Mouse (Mus musculus) telencephalon, adult 2 months (tissue): ENCODE data around the gene Hoxa7.

Experiments used
- DNase-seq: peaks from one replicate; pipeline ENCODE4 v3.0.0-alpha.2; 2011; ENCODE audit warnings: low read depth, low spot score

Gene Hoxa7

DNA sequence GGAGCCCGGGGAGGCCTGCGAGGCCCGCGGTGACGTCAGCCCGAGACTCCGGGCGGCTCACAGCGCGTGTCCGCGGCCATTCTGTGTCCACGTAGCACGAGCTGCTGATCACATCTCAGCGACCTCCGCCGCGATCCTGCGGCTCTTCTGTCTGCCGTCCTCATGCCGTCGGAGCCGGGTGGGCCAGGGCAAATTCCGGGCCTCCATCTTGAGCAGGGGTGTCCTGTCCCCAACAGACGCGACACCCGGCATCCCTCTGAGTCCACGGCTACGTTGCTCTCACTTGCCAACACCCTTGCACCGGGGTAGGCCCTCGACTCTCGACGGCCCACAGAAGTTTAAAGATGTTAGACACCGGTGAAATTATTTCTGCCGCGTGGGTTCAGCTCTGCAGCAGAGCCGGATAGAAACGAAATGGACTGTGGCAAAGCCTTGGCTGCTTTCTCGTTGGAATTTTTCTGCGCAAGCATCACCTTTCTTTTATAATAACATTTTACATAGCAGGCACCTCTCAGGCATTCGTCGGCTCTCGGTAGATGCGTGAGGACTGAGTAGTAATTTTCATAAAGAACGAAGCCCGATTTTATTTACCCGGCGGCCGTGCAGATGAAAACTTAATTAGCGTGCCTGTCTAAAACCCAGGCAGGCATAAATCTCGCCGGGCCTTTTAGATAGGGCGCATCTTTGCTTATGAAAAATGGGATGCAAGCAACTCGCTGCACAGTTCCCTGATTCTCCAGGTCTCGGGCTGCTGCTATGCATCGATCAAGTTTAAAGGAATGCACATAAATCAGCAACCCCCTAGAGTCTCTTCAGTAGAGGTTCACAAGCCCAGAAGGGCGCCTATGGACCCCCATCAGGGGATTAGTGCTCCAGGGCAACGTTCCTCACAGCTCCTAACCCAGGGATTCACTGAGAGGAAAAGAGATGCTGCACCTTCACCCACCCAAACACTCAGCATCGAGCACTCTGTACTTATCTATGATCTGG lies 32.2 kb upstream of the Hoxa7 start:
- DNase-seq, result no peak

DNA sequence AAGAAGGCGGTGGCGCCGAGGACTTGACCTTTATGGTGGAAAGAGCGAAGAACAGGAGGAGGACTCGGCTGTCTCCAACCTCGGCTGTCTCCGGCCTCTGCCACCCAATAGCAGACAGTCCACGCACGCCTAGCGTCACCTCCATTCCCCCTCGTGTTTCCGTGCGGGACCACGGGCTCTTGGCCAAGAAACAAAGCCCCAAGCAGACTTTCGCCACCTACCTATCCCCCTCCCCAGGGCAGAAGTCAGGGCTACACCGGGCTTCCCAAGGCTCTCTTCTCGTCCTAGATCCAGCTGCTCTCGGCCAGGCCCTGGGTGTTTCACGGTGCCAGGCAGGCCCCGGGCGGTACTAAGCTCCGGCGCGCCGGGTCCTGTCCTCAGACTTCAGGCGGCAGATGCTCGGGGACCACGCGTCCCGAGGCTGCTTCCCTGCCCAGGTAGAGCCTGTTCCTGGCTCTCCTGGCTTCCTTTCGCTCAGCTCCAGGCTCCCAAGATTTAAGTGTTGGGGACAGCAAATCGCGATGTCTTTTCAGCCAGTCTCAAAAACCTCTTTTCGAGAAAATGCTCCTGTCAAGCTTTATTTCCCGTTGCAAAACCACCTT lies 31.2 kb upstream of the Hoxa7 start:
- DNase-seq, result no peak

DNA sequence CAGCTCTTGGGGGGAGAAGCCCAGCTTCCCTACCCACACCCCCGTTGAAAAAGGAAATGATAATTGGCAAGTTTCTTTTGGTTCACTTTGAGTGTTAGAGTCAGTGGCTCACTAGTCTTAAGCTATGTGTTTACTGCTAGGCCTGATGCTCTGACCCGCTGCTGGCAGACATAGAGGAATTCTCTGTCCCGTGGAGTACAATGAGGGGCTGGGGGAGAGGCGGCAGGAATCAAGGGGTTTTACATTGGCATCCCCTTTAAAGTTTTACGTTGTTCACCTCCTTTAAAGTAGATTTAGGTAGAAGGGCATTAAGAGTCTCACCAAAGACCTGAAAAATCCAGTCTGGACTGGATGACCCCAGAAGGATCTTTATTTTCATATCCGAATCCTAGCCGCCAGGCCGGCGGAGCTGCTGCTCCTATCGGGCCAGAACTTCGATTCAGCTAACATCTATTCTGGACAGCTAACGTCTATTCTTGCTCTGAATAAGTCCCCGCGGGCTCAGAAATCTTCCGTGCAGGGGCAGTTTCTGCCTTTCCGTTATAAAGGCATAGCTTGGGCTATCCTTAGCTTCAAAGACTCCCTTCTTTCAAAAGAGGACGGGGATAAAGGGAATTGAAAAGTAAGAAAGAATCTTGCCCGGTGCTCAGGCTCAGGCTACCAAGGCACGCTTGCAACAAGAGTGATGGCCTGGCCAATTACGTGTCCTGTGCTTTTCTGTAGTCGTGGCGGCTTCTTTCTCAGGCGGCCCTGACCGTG lies 30.5 kb upstream of the Hoxa7 start:
- DNase-seq, result no peak

DNA sequence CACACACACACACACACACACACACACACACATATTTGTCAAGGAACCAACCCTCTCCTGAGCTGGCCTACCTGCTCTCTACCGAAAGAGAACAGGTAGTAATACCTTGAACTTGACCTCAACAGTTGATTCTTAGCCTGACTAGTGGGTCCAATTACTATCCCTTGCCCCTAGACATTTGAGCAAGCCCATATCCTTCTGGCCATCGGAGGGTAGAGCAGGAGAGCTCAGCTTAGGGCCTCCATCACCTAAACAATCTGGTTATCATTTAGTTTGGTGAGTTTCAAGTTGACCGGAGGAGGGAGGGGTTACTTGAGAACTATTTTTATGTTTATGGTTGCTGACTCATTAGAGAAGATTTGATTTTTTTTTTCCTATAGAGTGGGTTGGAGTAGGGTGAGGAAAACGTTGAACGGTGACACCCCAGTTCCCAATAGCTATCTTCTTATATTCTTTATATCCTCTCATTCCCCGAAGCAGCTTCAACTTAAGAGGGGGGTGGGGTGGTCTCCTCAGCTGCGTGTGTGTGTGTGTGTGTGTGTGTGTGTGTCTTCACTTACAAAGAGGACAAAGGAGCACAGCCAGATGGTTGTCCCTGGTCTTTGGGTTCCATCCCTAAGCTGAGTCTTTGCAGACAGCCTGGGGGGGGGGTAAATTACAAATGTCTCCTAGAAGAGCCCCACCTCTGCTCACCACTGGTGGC lies 29.7 kb upstream of the Hoxa7 start:
- DNase-seq, result no peak

DNA sequence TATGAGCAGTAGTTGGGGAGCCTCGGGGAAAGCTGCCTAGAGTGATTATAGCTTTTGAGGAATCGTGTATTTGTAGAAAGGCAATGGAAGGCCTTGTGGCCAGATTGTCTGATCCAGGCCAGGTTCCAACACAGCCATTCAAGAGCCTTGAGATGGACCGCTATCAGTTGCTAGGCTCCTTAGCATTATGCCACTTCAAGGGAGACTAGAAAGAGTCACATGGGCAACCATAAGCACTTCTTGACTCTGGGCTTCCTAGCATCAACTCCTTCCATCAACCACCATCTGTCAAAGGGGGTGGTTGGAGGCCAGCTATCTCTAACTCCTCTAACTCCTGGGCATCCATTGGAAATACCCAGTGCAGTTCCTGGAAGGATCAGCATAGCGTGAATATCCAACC lies 28.2 kb upstream of the Hoxa7 start:
- DNase-seq, result no peak

DNA sequence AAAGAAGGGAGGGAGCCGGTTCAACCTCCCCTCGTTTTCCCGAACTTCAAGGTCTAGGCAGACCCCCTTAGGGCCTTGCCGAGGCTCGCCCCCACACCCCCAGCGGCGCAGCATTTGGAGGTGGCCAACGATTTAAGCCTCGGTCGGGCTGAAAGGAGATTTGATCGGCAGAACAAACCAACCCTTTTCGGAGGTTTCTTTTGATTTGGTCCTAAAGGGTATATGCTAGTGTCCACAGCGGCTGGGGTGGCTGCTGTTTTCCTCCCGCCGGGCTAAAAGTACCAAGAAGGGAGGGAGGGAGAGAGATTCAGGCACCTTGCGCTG lies 27.7 kb upstream of the Hoxa7 start:
- DNase-seq, result no peak

DNA sequence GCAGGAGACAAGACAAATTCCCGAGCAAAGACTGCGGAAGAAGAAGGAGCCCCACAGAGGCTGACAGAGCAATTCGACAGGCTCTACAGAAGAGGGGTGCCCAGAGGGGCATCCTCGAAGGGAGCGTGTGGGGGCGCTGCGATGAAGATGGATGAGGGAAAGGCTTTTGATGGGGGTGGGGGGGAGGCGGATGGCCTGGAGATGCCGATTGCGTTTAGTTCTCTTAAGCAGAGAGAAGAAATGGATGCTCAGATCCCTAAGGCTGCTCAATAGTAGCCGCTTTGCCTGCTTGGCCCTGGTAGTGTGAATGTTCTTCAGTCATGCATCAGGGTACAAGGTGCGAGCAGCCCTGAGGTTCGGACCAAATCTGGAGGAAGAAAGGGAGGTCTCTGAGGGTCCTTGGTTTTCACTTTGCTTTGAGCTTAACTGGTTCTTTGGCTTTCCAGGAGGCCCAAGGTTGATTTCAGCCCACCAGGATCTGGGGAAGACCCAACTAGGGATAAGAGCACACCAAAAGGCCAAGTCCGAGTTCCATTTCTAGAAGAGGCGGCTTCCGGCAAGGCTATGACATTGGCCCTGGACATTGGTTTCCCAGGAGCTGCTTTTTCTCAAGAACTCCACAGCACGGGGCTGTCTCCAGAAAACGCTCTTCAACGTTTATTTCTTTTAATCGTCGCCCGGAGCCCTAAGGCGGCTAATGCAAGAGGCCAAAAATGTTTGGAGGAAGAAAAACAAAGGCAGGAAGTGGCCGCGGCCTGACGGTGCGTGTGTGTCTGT lies 27.2 kb upstream of the Hoxa7 start:
- no peak for DNase-seq

DNA sequence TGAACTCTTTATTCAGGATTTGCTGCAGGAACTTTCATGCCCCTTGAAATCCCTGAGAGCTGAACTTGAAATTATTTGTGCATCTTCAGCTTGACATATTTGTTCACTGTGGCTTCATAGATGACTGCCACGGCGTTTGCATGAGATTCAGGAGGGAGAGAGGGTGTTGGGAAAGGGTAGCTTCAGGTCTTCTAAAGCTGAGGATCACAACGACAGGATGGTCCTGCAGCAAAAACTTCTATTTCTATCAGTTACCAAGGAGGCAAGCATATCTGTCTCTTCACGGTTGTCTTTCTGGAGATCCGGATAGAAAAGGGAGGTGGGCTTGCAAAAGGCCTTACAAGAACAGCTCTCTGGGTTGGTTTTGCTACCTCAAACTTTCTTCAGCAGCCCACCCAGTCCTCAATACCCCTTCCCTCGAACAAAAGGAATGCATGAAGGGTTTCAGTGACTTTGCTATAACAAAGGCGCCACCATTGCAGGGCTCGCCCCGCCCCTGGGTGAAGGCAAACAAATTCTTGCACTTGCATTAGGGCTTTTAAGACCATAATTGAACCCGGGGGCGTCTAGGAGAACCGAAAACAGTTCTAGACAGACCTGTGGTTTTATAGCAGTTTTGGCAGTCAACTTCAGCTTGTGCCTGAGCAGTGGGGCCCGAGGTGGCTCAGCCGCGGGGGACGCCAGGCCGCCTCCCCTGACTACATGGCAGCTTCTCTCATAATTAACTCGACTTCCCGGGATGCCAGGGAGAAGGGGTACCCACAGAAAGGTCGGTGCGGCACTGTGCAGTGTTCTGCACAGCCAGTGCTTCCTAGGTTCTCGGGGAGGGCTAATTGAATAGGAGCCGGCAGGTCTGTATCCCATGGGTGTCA lies 26.3 kb upstream of the Hoxa7 start:
- no peak for DNase-seq

DNA sequence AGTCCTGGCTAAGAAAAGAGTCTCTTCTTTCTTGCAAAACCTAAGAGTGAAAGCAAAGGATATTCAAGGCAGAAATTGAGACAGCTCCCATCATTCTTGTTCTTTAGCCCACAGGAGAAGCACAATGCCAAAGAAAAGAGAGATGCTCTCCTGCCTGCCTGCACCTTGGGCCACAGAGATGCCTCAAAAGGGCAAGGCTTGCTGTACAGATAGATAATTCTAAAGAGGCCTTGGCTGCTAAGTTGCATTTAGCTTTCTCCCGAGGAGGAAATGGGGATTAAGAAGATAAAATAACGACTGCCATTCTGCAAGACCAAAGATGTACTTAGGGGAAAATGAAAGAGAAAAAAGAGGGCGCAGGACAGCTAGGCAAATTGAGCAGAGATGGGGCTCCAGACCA lies 25.3 kb upstream of the Hoxa7 start:
- DNase-seq, result no peak

DNA sequence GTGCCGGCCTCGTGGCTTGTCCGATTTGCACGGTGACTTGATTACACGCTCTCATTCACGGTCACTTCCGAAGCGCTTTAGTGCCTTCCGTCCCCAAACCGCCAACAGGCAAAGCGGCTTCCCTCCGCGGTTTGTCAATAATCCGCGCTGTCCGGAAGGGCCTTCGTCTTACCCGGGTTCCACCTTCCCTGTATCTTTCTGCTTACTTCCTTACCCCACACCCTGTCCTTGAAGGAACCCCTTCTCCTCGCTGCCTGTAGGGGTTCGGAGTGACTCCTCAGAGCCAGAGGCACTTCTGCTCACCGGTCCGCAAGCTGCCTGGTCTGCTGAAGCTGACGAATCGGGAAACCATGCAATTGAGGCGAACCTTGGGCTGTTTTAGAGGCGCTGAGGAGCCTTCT lies 24.7 kb upstream of the Hoxa7 start:
- DNase-seq, result no peak

DNA sequence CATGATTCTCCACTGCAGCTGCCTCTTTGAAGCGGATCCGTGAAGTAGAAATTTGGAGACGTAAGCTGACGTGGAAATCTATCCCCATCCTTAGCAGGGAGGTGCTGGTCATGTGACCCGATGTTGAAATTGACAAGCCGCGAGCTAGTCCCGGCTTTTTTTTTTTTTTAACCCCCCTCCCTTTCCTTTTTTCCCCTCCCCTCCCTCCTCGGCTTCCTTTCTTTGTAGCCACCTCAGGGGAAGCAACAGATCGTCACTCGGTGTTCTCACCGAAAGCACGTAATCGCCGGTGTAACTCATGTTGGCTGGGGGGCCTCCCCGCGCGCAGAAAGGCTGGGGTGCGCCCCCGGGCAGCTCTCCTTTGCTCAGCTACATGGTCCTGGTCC lies 24.1 kb upstream of the Hoxa7 start, which contains the start of gene Hoxa11:
TSS of gene Hoxa11 (minus strand) at position 54 of the 386 bp plus-strand sequence.
- no peak for DNase-seq

DNA sequence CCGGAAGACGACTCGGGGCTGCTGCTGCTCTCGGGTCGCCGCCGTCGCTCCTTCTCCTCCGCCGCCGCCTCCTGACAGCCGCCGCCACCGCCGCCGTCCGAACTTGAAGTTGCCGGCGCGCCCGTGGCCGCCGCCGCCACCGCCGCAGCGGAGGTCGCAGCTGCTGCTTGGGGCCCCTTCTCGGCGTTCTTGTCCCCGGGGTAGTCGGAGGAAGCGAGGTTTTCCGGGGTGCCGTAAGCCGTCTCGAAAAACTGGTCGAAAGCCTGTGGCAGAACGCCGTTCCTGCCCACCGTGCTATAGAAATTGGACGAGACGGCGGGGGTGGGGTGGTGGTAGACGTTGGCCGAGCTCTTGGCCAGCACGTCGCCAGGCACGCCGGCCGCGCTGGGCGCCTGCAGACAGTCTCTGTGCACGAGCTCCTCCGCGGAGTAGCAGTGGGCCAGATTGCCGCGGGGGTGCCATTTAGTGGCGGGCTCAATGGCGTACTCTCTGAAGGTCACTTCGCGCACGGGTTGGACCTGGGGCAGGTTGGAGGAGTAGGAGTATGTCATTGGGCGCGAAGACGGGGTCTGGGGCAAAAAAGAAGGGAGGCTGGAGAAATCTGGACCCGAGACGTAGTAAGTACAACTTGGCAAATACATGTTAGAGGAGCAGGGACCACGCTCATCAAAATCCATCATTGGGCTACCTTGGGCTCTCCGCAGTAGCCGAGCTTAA lies 23.5 kb upstream of the Hoxa7 start:
- no peak for DNase-seq

DNA sequence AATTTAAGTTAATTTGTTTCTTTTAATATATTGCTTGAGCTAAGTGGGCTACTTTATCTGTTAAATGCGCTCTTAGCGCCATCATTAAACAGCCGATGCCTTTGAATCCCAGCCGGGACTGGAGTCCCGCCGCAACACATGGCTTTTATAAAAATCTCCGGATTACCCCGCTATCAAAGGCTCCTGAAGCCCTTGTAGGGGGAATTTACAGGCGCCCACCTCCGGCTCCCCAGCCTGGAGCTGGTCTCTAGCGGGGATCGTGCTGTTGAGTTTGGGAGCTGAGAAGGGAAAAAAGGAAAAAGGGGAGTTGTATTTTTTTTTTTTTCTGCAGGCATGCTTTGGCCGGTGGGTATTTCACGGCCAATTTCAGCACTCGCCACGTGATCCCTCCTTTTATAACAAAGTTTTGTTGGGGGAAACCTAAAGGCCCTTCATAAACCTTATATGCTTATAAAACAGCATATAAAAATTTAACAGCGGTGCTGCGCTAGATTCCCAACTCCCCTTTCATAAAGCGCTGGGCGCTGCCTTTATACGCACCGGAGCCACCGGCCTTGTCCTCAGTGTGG lies 22.9 kb upstream of the Hoxa7 start:
- DNase-seq, result no peak

DNA sequence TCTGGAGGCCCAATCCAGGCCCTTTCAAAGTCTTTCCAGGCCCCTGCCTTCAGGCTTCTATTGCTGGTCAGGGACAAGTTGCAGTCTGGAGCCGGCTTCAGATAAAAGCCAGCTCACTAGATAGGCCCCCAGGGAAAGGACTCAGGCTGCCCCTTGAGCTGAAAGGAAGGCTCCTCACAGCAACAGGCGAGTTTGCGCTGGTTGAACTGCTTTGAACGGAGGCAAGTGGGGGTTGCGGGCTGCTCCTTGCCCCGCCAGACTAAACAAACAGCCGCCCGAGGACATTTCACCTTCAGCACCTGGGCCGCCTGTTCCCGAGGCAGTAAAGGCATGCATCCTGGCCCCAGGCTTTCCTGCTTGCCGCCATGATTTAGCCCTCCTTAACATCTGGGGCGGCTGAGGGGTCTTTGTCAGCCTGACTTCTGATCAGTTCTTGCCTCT lies 22.0 kb upstream of the Hoxa7 start:
- DNase-seq, result no peak

DNA sequence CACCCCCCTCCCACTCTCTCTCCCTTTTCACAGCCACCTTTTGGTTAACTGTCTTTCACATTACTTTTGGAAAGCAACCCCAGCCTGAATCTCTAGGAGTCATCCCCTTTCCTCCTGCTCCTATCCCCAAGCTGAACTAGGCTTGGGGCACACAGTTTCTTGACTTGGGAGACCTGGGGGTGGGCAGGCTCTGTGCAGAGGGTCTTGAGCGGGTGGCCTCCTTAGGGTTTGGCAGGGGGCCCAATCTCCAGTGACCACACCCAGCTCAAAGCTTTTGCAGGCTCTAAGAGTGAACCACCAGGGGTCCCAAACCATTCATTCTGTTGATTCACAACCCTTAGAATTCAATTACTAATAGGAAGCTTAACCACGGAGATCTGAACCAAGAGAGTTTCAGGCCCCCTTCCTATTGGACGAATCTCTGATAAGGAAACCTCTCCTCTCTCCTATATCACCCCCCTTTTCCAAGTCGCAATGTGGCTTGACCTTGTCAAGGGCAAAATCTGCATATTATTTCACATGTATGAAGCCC lies 21.2 kb upstream of the Hoxa7 start:
- no peak for DNase-seq

DNA sequence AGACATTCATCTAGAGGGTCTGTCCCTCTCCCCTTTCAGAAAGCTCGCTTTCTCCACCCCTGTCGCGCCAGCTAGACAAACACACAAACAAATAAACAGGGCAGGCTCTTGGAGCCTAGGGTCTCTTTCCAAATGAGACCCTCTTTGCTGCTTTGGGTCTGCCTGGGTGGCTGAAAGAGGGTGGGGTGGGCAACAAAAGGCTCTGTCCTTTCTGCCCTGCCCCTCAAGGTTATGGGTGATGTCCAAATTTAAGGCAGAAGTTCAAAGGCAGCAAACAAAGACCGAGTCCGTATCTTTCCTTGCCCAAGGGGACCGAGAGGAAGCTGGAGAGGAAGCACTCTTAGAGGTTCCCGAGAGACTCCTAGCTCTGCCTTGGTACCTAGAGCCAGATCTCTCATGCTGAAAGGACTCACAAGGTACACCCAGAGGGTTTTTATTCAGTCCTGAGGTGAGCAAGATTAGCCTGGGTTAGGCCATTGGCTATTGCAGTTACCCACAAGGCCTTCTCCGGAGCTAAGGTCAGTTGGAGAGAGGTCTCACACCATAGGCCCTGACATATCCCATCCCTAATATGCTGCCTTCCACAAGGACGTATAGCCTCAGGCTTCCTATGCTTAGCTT lies 19.5 kb upstream of the Hoxa7 start:
- no peak for DNase-seq

DNA sequence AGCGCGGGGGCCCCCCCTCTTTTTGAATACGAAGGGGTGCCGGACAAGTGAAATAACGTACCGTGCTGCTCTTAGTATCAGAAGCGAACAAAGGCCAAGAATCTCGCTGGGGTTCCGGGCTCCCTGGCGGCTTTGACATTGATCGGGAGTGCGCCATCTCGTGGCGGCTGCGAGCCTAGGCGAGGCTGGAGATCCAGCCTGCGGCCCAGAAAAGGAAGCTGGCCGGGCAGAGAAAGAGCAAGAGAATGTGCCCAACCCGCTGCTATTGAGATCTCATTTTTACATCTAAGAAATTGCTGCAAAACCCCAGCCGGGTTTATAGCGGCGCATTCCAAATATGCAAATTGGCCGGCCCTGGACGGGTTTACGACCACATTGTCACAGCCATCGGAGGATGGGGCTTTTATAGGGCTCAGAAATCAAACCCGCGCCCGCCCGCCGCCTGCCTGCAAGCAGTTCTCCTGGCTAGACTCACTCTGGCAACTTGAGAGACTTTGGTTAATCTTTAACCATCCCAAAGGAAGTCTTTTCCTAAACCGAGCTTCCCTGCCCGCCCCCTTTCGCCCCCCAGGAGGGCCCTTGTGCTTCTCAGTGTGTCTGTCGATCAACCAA lies 18.8 kb upstream of the Hoxa7 start, which contains the start of gene Hoxa10:
TSS of gene Hoxa10 (minus strand) at position 466 of the 612 bp plus-strand sequence.
- no peak for DNase-seq
